Mouse (Mus musculus) embryo, embryonic 9.5 days (tissue): Measurements from ENCODE around the gene Sh3gl1.

Experiments
- DNase-seq: peaks from one replicate; pipeline ENCODE4 v3.0.0-alpha.2; 2017; ENCODE audit errors: extremely low spot score

Sh3gl1 gene

GRCm38 (mm10) chr17:56040030-56040856 lies 3.8 kb upstream of the Sh3gl1 start, which contains the start of gene Chaf1a:
Gene Chaf1a, plus strand, starts transcription at chr17:56040439.
- peak; percentile 93 for DNase-seq

- DNase-seq: no peak
Observed at GRCm38 (mm10) chr17:56039345-56039744, 2.9 kb upstream of the Sh3gl1 start.

- no peak for DNase-seq
Observed at GRCm38 (mm10) chr17:56038583-56039261, 2.3 kb upstream of the Sh3gl1 start.

- DNase-seq: no peak
Observed at GRCm38 (mm10) chr17:56036901-56037287, 459 bp upstream of the Sh3gl1 start.

GRCm38 (mm10) chr17:56035216-56035615 lies 1.2 kb downstream of the Sh3gl1 start:
- DNase-seq: no peak

- DNase-seq: no peak
Observed at GRCm38 (mm10) chr17:56034726-56035100, 1.7 kb downstream of the Sh3gl1 start.

- no peak for DNase-seq
Observed at GRCm38 (mm10) chr17:56034040-56034725, 2.3 kb downstream of the Sh3gl1 start.

GRCm38 (mm10) chr17:56032831-56033230 lies 3.6 kb downstream of the Sh3gl1 start:
- DNase-seq: no peak

GRCm38 (mm10) chr17:56032127-56032733 lies 4.2 kb downstream of the Sh3gl1 start:
- no peak for DNase-seq

- DNase-seq: no peak
Observed at GRCm38 (mm10) chr17:56031431-56031830, 5.0 kb downstream of the Sh3gl1 start.

GRCm38 (mm10) chr17:56030919-56031318 lies 5.5 kb downstream of the Sh3gl1 start:
- DNase-seq: no peak

GRCm38 (mm10) chr17:56030238-56030870 lies 6.1 kb downstream of the Sh3gl1 start:
- DNase-seq: no peak

GRCm38 (mm10) chr17:56027801-56028441 lies 8.5 kb downstream of the Sh3gl1 start:
- no peak for DNase-seq

- no peak for DNase-seq
Observed at GRCm38 (mm10) chr17:56026881-56027280, 9.6 kb downstream of the Sh3gl1 start.

- DNase-seq: no peak
Observed at GRCm38 (mm10) chr17:56026303-56026702, 10.1 kb downstream of the Sh3gl1 start.

GRCm38 (mm10) chr17:56024931-56025330 lies 11.5 kb downstream of the Sh3gl1 start:
- DNase-seq: no peak

- DNase-seq: no peak
Observed at GRCm38 (mm10) chr17:56024476-56024875, 12.0 kb downstream of the Sh3gl1 start.

- no peak for DNase-seq
Observed at GRCm38 (mm10) chr17:56023386-56023785, 13.0 kb downstream of the Sh3gl1 start.

GRCm38 (mm10) chr17:56022989-56023290 lies 13.5 kb downstream of the Sh3gl1 start:
- DNase-seq: no peak

- no peak for DNase-seq
Observed at GRCm38 (mm10) chr17:56022131-56022988, 14.1 kb downstream of the Sh3gl1 start.
